Mouse (Mus musculus) spleen, adult 2 months (tissue): ENCODE measurements around the gene Sf1.

Experiments used
- CTCF ChIP-seq: fragments of 200-500 bp; IDR thresholded peaks from 2 replicates; pipeline ENCODE4 v1.5.1; 2011; ENCODE audit warnings: mild to moderate bottlenecking, inconsistent platforms; ENCODE audit not compliant: insufficient read depth, insufficient read length, insufficient replicate concordance; ENCODE audit errors: extremely low read depth
- POLR2A ChIP-seq: fragments of 200-500 bp; IDR thresholded peaks from 2 replicates; pipeline ENCODE4 v1.6.1; 2011; ENCODE audit warnings: low read depth, low read length, inconsistent platforms

- TF ChIP-seq POLR2A (no peak), CTCF (no peak)
Measured at GRCm38 (mm10) chr19:6407816-6408510, 44.5 kb downstream of the Sf1 start.
